Mouse (Mus musculus) olfactory bulb, adult 2 months (tissue): ENCODE measurements around the gene Psph.

ENCODE experiments used
- CTCF ChIP-seq: fragments of 200-500 bp; IDR thresholded peaks from 2 replicates; pipeline ENCODE4 v1.5.1; 2012; ENCODE audit warnings: low read depth, mild to moderate bottlenecking, low read length, moderate library complexity; ENCODE audit not compliant: insufficient read depth
- POLR2A ChIP-seq: fragments of 200-500 bp; IDR thresholded peaks from 2 replicates; pipeline ENCODE4 v1.6.1; 2012; ENCODE audit warnings: mild to moderate bottlenecking, low read depth, low read length, moderate library complexity; ENCODE audit not compliant: insufficient read depth

DNA sequence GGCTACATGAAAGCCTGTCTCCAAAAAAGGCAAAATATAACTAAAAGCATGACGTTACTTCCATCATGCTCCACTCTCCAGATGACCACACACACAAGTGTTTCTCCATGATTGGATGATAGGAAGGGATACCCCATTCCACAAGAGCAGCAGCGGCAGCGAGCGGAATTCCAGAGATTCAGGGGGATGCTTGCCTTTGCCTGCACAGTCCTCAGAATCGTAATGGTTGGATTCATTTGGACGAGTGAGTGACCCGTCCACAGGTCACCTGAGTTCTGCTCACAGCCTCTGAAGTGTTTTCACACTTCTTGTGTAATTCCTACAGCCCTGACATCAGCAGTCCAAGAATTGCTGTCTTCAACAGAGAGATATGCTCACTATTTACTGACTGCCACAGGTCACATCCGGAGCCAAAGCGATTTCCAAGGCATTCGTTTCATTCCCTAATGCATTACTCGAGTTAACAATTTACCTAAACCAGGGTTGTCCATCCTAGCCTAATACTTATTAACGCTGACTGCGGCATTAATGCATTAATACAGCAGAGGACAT lies 27.2 kb downstream of the Psph start:
- no peak for TF ChIP-seq CTCF
- TF ChIP-seq POLR2A, result no peak
